Mouse (Mus musculus) cortical plate, adult 2 months (tissue): ENCODE measurements around the gene Vamp8.

Source experiments
- CTCF ChIP-seq: fragments of 200-500 bp; IDR thresholded peaks from 2 replicates; pipeline ENCODE4 v1.5.1; 2011; ENCODE audit warnings: mild to moderate bottlenecking, control low read depth, low read length; ENCODE audit not compliant: insufficient read depth; ENCODE audit errors: extremely low read depth
- POLR2A ChIP-seq: fragments of 200-500 bp; IDR thresholded peaks from 2 replicates; pipeline ENCODE4 v1.6.1; 2011; ENCODE audit warnings: mild to moderate bottlenecking, low read length, control low read depth; ENCODE audit not compliant: insufficient read depth; ENCODE audit errors: extremely low read depth

DNA sequence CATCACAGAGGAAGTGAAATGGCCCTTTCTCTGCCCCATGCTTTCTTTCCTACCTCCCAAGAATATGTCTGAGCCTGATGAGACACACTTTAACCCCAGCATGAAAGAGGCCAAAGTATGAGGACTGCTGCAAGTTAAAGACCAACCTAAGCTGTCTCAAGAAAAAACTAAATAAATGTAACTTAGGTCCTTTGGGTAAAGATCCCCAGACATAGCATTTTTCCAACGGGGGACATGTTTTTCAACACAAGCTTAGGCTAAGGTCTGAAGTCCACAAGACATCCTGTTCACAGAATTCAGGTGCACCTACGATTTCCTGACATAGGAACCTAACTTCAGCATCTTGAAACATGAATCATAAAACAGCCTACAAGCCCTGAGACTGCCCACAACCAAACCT is 40.3 kb downstream of the Vamp8 start:
- TF ChIP-seq CTCF (no peak), POLR2A (no peak)
